Mouse (Mus musculus) intestine, embryonic 16.5 days (tissue): ENCODE data around the gene Evpl. TPM values are rescaled to one million over a fixed set of nuclear protein-coding genes. Genes with fewer than 3 reads are reported as not detected.

Experiments used
- ATAC-seq: fragments of 200-750 bp; cut with Nextera tagmentation; 2 replicates; pipeline ENCODE4 v1.8.0; 2017; ENCODE audit warnings: moderate TSS enrichment, moderate library complexity
- H3K27ac ChIP-seq: fragments of 300-500 bp; sonication (generic); 2 replicates; pipeline ENCODE4 v1.5.1; 2014; ENCODE audit warnings: mild to moderate bottlenecking, low read length
- H3K27me3 ChIP-seq: fragments of 300-500 bp; sonication (generic); replicated peaks from 2 replicates; pipeline ENCODE4 v1.6.1; 2014; ENCODE audit warnings: low read length, control low read depth, mixed read lengths; ENCODE audit not compliant: control insufficient read depth, insufficient read depth
- H3K36me3 ChIP-seq: fragments of 300-500 bp; sonication (generic); 2 replicates; pipeline ENCODE4 v1.6.1; 2014; ENCODE audit warnings: low read length, control low read depth; ENCODE audit not compliant: control insufficient read depth, insufficient read depth
- H3K4me1 ChIP-seq: fragments of 300-500 bp; sonication (generic); 2 replicates; pipeline ENCODE4 v1.6.1; 2014; ENCODE audit warnings: low read length, control low read depth, mixed read lengths; ENCODE audit not compliant: control insufficient read depth, insufficient read depth
- H3K4me2 ChIP-seq: fragments of 300-500 bp; sonication (generic); 2 replicates; pipeline ENCODE4 v1.6.1; 2014; ENCODE audit warnings: low read depth, low read length, control low read depth
- H3K4me3 ChIP-seq: fragments of 300-500 bp; sonication (generic); 2 replicates; pipeline ENCODE4 v1.5.1; 2014; ENCODE audit warnings: mild to moderate bottlenecking, low read length
- H3K9ac ChIP-seq: fragments of 300-500 bp; sonication (generic); 2 replicates; pipeline ENCODE4 v1.6.1; 2014; ENCODE audit warnings: low read depth, low read length
- H3K9me3 ChIP-seq: fragments of 300-500 bp; sonication (generic); 2 replicates; pipeline ENCODE4 v1.6.1; 2016; ENCODE audit warnings: low read length, control low read depth; ENCODE audit not compliant: control insufficient read depth
- WGBS: fragments of 180-500 bp; shearing (Covaris S2); extraction: QIAGEN DNeasy Blood & Tissue Kit; methylation state at CpG from one replicate; pipeline ENCODE4 v1.1.7; 2014; 5-methylcytosine and 5-hydroxymethylcytosine counted together
- polyA plus RNA-seq: library from polyadenylated mRNA; unstranded; fragments of >200 nt; fragmentation: Nextera tagmentation; extraction: Ambion mirVana; gene quantifications from 2 replicates; pipeline ENCODE4 v1.2.1, GENCODE M21; 2015

Evpl gene
- polyA plus RNA-seq, 1 experiment from 2014 or later = 1.9 TPM

DNA sequence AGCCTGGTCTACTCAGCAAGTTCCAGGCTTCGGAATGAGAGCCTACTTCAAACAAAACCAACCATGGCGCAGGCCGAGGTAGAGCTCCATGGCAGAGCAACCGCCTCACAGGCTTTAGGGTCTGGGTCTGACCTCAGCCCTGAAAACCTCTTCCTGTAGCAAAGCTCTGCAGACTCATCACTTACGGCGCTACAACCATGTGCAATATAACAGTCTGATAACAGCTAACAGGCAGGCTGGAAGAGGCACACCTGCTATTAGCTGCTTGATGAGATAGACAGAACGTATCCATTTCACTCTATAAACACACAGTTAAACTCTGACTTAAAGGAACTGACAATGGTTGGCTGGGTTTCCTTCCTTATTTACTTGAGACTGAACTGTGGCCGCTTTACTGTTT lies 21.6 kb upstream of the Evpl start:
- no peaks in the 10 kb centered on the region for H3K9me3 ChIP-seq
- peaks cover 8% of the 10 kb centered on the region; the same call in 1 of the 2 replicates for H3K4me1 ChIP-seq
- H3K27ac ChIP-seq = peak overlapping the region; percentile 60; the same call in 1 of the 2 replicates
- peaks cover 27% of the 10 kb centered on the region for H3K36me3 ChIP-seq
- no peak overlapping the region for H3K9ac ChIP-seq
- no peaks in the 10 kb centered on the region for H3K27me3 ChIP-seq
- H3K4me2 ChIP-seq = no peak overlapping the region
- 74% methylated on average over 8 of the region's 8 CpGs for WGBS
- peak; percentile 52 for ATAC-seq
- H3K4me3 ChIP-seq = no peak overlapping the region

DNA sequence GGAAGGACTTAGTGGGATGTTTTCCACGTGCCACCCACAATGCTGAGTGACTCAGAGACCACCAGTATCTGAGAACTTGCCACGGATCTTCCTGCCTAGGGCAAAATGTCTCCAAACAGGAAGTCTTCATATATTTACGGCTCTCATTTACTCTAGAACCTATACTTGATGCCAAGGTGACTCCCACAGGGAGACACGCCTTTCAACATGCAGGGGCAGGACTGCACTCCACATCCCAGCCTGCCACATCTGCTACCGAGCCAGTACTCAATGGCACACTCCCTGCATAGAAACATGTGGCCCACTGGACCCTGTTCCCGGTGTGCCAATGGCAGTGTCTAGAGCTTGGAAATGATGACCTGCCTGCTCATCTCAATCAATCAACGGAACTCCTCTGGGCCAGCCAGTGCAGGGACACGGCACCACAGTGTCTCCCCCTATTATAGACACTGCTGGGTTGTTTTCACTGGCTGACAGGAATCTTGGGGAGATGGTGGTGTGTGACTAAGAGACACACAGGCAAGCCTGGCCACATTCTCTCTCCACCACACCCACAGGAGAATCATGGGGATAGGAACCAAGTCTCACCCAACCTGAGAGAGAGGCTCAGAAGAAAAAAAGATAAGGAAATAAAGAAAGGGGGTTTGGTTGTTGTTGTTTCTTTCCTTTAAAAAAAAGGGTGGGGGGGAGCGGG lies 18.3 kb upstream of the Evpl start:
- no peaks in the 10 kb centered on the region for H3K27me3 ChIP-seq
- H3K9me3 ChIP-seq = no peaks in the 10 kb centered on the region
- H3K9ac ChIP-seq = no peak overlapping the region
- H3K4me3 ChIP-seq = no peak overlapping the region
- H3K4me1 ChIP-seq = peaks cover 8% of the 10 kb centered on the region; the same call in 1 of the 2 replicates
- 73% methylated on average over 9 of the region's 9 CpGs for WGBS
- ATAC-seq = no peak
- H3K36me3 ChIP-seq = peaks cover 35% of the 10 kb centered on the region
- no peak overlapping the region for H3K27ac ChIP-seq
- no peak overlapping the region for H3K4me2 ChIP-seq

DNA sequence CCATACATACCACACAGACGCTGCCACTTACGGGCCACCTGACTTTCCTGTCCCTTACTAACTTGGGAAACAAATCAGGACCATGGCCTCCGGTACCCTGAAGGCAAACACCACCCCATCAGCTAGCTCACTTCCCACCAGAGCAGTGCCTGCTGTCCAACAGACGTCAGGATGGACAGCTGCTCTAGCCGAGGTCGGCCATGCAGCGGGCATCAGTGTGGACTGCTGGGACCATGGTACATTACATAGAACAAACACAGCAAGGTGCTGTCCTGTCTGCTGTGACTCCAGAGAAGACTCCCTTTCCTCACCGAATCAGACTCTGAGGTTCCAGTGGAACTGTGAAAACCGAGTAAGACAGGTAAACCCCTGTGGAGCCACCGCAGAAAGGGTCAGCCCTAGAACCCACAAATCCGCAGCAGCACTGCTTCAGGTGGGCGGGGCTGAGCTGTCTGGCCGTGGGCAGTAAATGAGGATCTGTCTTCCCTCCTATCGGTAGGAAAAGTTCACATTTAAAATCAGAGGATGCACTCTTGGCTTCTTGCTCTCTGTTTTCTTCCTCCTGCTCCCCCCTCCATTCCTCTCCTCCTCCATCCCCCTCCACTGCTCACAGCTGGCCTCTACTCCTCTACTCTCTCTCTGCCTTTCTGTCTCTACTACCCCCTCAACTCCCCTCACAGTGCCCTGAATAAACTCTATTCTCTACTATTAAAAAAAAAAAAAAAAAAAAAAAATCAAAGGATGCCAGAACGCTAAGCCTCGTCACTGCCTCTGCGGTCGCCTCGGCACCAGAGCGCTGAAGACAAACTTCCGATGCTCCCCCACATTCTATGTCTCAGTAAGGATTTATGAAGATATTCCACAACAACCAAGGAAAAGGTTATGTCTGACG lies 17.5 kb upstream of the Evpl start:
- Histone ChIP-seq H3K9me3 (no peaks in the 10 kb centered on the region), H3K4me2 (no peak overlapping the region), H3K36me3 (peaks cover 38% of the 10 kb centered on the region), H3K27ac (no peak overlapping the region; the same call in 1 of the 2 replicates), H3K4me1 (peaks cover 5% of the 10 kb centered on the region; the same call in 1 of the 2 replicates), H3K4me3 (no peak overlapping the region), H3K27me3 (no peaks in the 10 kb centered on the region), H3K9ac (no peak overlapping the region)
- ATAC-seq = no peak
- WGBS = 80% methylated on average over 22 of the region's 22 CpGs

DNA sequence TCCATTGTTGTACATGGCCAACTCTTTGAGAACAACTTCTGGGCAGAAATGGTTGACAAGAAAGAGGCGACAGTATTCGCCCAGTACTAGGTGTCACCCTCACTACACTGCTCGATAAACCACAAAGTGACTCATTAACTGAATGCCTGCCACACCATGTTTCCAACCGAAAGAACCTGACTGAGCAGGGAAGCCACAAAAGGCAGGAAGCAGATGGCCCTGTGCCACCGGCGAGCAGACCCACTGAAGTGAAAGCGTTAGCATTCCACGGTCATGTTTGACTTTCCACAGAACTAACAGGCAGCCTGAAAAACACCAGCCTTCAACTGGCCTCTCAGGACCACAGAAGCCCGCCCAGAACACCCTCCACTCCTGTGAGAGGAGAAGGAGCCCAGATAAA lies 16.8 kb upstream of the Evpl start:
- Histone ChIP-seq H3K36me3 (peaks cover 38% of the 10 kb centered on the region), H3K9me3 (no peaks in the 10 kb centered on the region), H3K4me2 (no peak overlapping the region), H3K4me3 (no peak overlapping the region), H3K27me3 (no peaks in the 10 kb centered on the region), H3K4me1 (no peaks in the 10 kb centered on the region), H3K27ac (no peak overlapping the region), H3K9ac (no peak overlapping the region)
- WGBS = 75% methylated on average over 9 of the region's 9 CpGs
- ATAC-seq = no peak

DNA sequence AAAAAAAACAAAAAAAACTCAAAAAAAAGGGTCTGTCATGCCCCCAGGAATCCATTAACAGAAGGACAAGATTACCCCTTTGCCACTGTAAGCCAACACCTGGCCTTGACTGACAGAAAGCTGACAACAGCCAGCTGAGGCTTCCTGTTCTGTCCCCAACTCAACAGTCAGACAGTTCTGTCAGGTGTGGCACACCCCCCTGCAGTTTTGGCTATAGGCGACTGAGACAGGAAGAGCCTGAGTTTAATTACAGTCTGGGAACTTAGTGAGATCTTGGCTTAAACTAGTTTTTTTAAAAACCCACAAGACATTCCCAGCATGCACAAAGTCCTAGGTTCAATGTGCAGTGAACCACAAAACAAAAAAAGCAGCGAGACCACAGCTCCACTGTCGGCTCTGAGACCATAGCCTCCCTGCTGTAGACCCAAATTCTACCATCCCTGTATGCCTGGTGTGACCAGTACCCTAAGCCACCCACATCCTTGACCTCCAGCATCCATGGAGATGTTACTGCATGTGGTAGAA lies 15.3 kb upstream of the Evpl start:
- 88% methylated on average over 3 of the region's 3 CpGs for WGBS
- Histone ChIP-seq H3K4me3 (no peak overlapping the region), H3K27me3 (no peaks in the 10 kb centered on the region), H3K27ac (no peak overlapping the region), H3K4me1 (peaks cover 4% of the 10 kb centered on the region), H3K4me2 (no peak overlapping the region), H3K9me3 (no peaks in the 10 kb centered on the region), H3K9ac (no peak overlapping the region), H3K36me3 (peaks cover 43% of the 10 kb centered on the region)
- no peak for ATAC-seq

DNA sequence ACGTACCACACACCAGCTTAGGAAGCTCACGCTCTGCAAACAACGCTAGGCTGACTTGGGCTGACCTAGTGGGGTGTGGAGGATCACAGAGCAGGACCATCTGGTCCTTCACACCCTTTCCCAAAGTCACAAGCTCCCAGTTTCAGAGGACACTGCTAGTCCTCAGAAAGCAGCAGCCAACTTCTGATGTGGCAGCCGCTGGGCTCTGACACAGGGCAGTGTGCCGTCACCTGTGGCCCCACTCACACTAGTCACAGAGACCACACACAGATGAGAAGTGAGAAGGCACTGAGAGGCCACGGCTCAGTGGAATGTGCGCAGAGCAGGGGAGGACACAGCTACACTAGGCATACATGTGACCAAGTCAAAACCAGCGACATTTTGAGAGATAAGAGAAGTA lies 13.0 kb upstream of the Evpl start:
- H3K4me2 ChIP-seq = no peak overlapping the region
- no peak overlapping the region for H3K27ac ChIP-seq
- H3K9ac ChIP-seq = no peak overlapping the region
- WGBS = 87% methylated on average over 8 of the region's 8 CpGs
- no peak for ATAC-seq
- H3K9me3 ChIP-seq = no peaks in the 10 kb centered on the region
- H3K36me3 ChIP-seq = peaks cover 45% of the 10 kb centered on the region
- no peak overlapping the region for H3K4me3 ChIP-seq
- H3K27me3 ChIP-seq = no peaks in the 10 kb centered on the region
- peaks cover 8% of the 10 kb centered on the region for H3K4me1 ChIP-seq

DNA sequence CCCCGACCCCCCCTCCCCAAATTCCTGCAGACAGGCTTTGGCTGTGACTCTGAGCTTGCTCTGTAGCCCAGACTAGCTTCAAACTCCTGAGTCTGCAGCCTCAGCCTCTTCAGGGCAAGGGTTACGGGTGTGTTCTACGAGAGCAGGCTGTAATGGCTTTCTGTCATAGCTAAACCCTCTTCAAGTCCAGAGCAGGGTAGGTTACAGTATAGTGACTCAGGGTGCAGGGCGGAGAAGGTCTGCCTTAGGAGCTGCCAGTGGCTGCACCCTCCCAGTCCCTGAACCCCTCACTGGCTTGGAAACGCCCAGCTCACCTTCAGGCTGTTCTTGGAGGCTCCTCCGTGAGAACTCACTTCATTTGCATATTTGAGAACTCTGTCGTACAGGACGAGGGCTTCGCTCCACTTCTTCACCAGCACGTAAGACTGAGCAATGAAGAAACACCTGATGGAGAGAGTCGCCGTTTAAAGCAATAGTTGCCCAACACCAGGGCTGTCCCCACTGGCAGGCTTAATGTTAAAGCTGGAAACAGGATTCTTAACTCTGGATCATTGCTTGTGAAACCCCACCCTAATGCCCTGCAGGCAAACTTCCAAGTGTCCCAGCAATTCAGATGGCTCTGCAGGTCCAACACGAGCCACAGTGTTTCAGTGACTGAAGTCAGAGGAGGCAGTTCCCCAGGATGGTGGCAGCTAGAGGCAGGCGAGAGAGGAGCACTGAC lies 9.8 kb upstream of the Evpl start:
- Histone ChIP-seq H3K27me3 (no peaks in the 10 kb centered on the region), H3K4me2 (no peak overlapping the region), H3K4me3 (no peak overlapping the region), H3K9me3 (no peaks in the 10 kb centered on the region), H3K36me3 (peaks cover 44% of the 10 kb centered on the region), H3K4me1 (peaks cover 11% of the 10 kb centered on the region), H3K27ac (peak overlapping the region; percentile 61), H3K9ac (0 out of 2 replicates have a peak overlapping the region, but pooled peaks have one; percentile 35)
- 62% methylated on average over 14 of the region's 14 CpGs for WGBS
- peak; percentile 84 for ATAC-seq

DNA sequence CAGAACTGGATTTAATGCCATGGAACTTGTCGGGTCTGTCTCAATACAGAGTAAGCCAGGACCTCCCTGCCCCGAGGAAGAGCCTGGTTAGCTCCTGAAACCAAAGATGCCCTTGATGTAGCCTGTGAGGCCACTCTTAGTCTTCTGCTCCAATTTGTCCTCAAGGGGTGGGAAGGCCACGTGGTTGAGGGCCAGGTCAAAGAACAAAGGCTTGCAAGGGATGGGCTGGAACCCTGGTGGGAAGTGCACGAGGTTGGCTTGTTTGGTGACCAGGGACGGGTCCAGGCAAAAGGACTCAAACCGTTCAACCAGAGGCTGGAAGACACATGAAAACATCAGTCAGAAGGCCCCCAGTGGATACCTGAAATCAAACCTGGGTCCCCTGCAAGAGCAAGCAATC lies 7.7 kb upstream of the Evpl start:
- Histone ChIP-seq H3K4me3 (no peak overlapping the region), H3K27ac (no peak overlapping the region), H3K4me2 (no peak overlapping the region), H3K9ac (no peak overlapping the region), H3K9me3 (no peaks in the 10 kb centered on the region), H3K4me1 (peaks cover 26% of the 10 kb centered on the region), H3K27me3 (no peaks in the 10 kb centered on the region), H3K36me3 (peaks cover 31% of the 10 kb centered on the region)
- ATAC-seq = no peak
- 76% methylated on average over 6 of the region's 6 CpGs for WGBS

DNA sequence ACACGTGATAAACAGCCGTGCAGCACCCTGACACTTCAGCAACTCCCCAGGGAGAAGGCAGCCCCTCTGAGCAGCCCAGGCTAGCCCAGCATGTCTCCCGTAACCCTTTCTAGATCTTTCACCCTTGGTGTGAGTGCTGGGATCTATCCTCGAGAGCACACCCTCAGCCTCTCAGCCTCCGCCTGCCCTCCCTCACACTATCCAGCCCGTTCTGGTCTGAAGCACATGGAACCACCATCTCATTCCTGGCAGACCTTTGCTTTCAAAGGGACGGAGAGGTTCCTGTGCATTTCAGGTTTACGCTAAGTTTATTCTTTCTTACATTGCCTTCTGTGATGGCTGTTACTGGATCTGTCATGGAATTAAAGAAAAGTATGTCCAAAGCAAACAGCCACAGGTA lies 6.7 kb upstream of the Evpl start:
- no peak for ATAC-seq

More for the DNA sequence above, 6.7 kb upstream of the Evpl start:
- Histone ChIP-seq H3K9ac (no peak overlapping the region), H3K27me3 (no peaks in the 10 kb centered on the region), H3K4me2 (no peak overlapping the region), H3K4me3 (no peak overlapping the region), H3K4me1 (peaks cover 26% of the 10 kb centered on the region), H3K36me3 (peaks cover 23% of the 10 kb centered on the region; the same call in 1 of the 2 replicates), H3K9me3 (no peaks in the 10 kb centered on the region), H3K27ac (no peak overlapping the region)
- WGBS = 63% methylated on average over 8 of the region's 8 CpGs
